Mouse (Mus musculus) limb, embryonic 14.5 days (tissue): Measurements from ENCODE around the gene Pdss2. TPM values are rescaled to one million over a fixed set of nuclear protein-coding genes. Genes with fewer than 3 reads are reported as not detected.

Experiments
- ATAC-seq: fragments of 200-750 bp; cut with Nextera tagmentation; 2 replicates; pipeline ENCODE4 v1.8.0; 2017; ENCODE audit warnings: low read depth, moderate number of reproducible peaks, moderate TSS enrichment; ENCODE audit not compliant: low FRiP score
- DNase-seq: peaks from one replicate; pipeline ENCODE4 v3.0.0-alpha.2; 2015; ENCODE audit warnings: low spot score
- H3K27ac ChIP-seq: fragments of 300-500 bp; sonication (generic); replicated peaks from 2 replicates; pipeline ENCODE4 v1.5.1; 2014; ENCODE audit warnings: low read depth, mild to moderate bottlenecking, low read length, moderate library complexity, mixed read lengths
- H3K27me3 ChIP-seq: fragments of 300-500 bp; sonication (generic); 2 replicates; pipeline ENCODE4 v1.6.1; 2014; ENCODE audit warnings: low read length, mixed read lengths; ENCODE audit not compliant: control insufficient read depth, insufficient read depth
- H3K36me3 ChIP-seq: fragments of 300-500 bp; sonication (generic); 2 replicates; pipeline ENCODE4 v1.6.1; 2014; ENCODE audit warnings: mild to moderate bottlenecking, low read length, moderate library complexity, mixed read lengths; ENCODE audit not compliant: control insufficient read depth, insufficient read depth
- H3K4me1 ChIP-seq: fragments of 300-500 bp; sonication (generic); 2 replicates; pipeline ENCODE4 v1.6.1; 2014; ENCODE audit warnings: antibody characterized with exemption, low read length, mixed read lengths; ENCODE audit not compliant: control insufficient read depth, insufficient read depth
- H3K4me2 ChIP-seq: fragments of 300-500 bp; sonication (generic); replicated peaks from 2 replicates; pipeline ENCODE4 v1.6.1; 2014; ENCODE audit warnings: low read depth, mild to moderate bottlenecking, low read length, moderate library complexity; ENCODE audit not compliant: severe bottlenecking
- H3K4me3 ChIP-seq: fragments of 300-500 bp; sonication (generic); replicated peaks from 2 replicates; pipeline ENCODE4 v1.5.1; 2014; ENCODE audit warnings: low read length
- H3K9ac ChIP-seq: fragments of 300-500 bp; sonication (generic); 2 replicates; pipeline ENCODE4 v1.6.1; 2014; ENCODE audit warnings: mild to moderate bottlenecking, low read depth, low read length, moderate library complexity; ENCODE audit not compliant: severe bottlenecking
- H3K9me3 ChIP-seq: fragments of 300-500 bp; sonication (generic); 2 replicates; pipeline ENCODE4 v1.6.1; 2016; ENCODE audit warnings: low read length; ENCODE audit not compliant: control insufficient read depth
- POLR2A ChIP-seq: fragments of 200-500 bp; IDR thresholded peaks from 2 replicates; pipeline ENCODE4 v1.8.0; 2012; ENCODE audit warnings: inconsistent platforms, mild to moderate bottlenecking, moderate library complexity, borderline replicate concordance; ENCODE audit not compliant: insufficient read depth, insufficient read length; ENCODE audit errors: extremely low read depth
- WGBS: fragments of 180-500 bp; shearing (Covaris S2); extraction: QIAGEN DNeasy Blood & Tissue Kit; methylation state at CpG from one replicate; pipeline ENCODE4 v1.1.7; 2014; 5-methylcytosine and 5-hydroxymethylcytosine counted together
- polyA plus RNA-seq, 2 experiments: library from polyadenylated mRNA; depleted of rRNA in 1 of 2; stranded (reverse) in 1 of 2; unstranded in 1 of 2; fragments of >200 nt; fragmentation: Nextera tagmentation in 1 of 2; extraction: Ambion mirVana in 1 of 2; gene quantifications; 2 replicates each; pipeline versions ENCODE4 v1.2.1 to v1.2.3; 2012 to 2014

Gene Pdss2
- polyA plus RNA-seq, 2 experiments: 8.8 to 10.1 TPM

DNA sequence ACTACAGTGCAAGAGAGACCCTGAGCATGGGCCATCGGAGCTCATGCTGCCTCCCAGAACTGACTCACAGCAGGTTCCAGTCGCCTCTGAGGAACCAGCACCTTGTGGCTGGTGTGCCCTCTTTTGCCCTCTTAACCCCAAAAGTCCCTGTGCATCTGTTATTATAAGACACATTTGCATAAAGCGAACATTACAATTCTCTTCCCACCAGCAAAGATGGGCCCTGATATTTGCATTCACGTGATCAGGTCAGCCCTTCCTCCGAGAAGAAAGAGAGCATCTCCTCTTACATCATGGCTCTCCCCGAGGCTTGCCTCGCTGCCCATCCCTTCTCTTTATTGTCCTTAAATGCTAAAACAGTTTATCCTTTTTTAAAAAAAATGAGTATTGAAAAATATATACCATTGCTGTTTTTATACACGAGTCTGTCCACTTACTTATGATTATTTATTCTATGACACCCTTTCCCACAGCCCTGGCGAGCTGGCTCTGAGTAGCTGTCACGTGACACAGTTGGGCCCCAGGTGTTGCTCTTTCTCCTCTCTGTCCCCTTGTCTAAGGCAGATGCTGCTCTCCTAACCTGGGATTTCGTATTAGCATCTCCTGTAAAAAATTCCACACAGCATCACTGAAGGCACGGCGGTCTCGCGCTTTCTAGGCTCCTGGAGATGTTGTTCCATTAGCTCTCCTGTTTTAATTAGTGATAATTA is 200.9 kb downstream of the Pdss2 start:
- no peak for TF ChIP-seq POLR2A
- Histone ChIP-seq H3K27ac (no peak overlapping the region), H3K4me3 (no peak overlapping the region), H3K4me2 (no peak overlapping the region), H3K9me3 (no peaks in the 10 kb centered on the region), H3K27me3 (no peaks in the 10 kb centered on the region), H3K4me1 (no peaks in the 10 kb centered on the region), H3K9ac (no peak overlapping the region), H3K36me3 (no peaks in the 10 kb centered on the region)
- no peak for DNase-seq
- WGBS: 80% methylated on average over 15 of the region's 15 CpGs
- ATAC-seq: no peak

DNA sequence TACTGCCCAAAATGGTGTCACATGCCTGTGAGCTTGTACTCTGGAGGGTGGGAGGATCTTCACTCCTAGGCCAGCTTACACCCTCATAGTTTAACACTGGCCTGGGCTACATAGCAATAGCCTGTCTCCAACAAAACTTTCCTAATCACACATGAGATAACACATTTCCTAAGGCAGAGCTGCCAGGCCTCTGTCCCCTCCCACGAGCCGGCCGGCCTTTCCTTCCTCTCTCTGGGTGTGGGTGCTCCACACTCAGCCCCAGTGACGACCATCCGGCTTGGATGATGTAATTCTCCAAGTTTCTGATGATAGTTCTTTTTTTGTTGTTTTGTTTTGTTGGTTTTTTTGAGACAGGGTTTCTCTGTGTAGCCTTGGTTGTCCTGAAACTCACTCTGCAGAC is 203.3 kb downstream of the Pdss2 start:
- H3K27me3 ChIP-seq: no peaks in the 10 kb centered on the region
- H3K4me2 ChIP-seq: no peak overlapping the region
- H3K9ac ChIP-seq: no peak overlapping the region
- 85% methylated on average over 5 of the region's 5 CpGs for WGBS
- ATAC-seq: no peak
- no peak for DNase-seq
- TF ChIP-seq POLR2A: no peak
- H3K36me3 ChIP-seq: no peaks in the 10 kb centered on the region
- no peaks in the 10 kb centered on the region for H3K9me3 ChIP-seq
- no peak overlapping the region for H3K4me3 ChIP-seq
- H3K4me1 ChIP-seq: no peaks in the 10 kb centered on the region
- H3K27ac ChIP-seq: no peak overlapping the region

GRCm38 (mm10) chr10:43430606-43431005 is 209.3 kb downstream of the Pdss2 start:
- no peak for TF ChIP-seq POLR2A
- H3K27ac ChIP-seq: no peak overlapping the region
- no peak for DNase-seq
- no peak overlapping the region for H3K9ac ChIP-seq
- H3K4me3 ChIP-seq: no peak overlapping the region
- no peak for ATAC-seq
- 96% methylated on average over 5 of the region's 5 CpGs for WGBS
- H3K4me2 ChIP-seq: no peak overlapping the region
- H3K9me3 ChIP-seq: no peaks in the 10 kb centered on the region
- no peaks in the 10 kb centered on the region for H3K4me1 ChIP-seq
- no peaks in the 10 kb centered on the region for H3K36me3 ChIP-seq
- no peaks in the 10 kb centered on the region for H3K27me3 ChIP-seq

DNA sequence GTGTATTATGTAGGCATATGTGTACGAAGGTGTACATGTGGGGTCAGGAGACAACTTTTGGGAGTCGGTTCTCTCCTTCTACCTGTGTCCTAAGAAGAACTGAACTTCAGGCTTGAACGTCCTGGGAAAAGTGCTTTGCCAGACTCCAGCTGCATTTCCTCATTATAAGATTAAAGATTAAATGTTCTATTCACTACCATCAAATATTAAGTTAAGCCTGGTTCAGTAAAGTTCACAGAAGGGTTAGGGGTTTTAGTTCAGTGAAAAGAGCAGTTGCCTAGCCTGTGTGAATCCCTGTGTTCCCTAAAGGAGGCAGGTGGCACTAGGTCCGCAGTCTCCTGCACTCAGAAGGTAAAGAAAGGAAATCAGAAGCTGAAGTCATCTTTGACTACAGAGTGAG is 213.0 kb downstream of the Pdss2 start:
- Histone ChIP-seq H3K27ac (no peak overlapping the region), H3K9me3 (no peaks in the 10 kb centered on the region), H3K36me3 (no peaks in the 10 kb centered on the region), H3K4me3 (no peak overlapping the region), H3K9ac (no peak overlapping the region), H3K4me1 (peaks cover 4% of the 10 kb centered on the region), H3K27me3 (no peaks in the 10 kb centered on the region), H3K4me2 (no peak overlapping the region)
- WGBS: 87% methylated on average over 4 of the region's 4 CpGs
- DNase-seq: no peak
- no peak for TF ChIP-seq POLR2A
- ATAC-seq: no peak

- H3K27ac ChIP-seq: no peak overlapping the region
- ATAC-seq: no peak
- H3K36me3 ChIP-seq: no peaks in the 10 kb centered on the region
- WGBS: 90% methylated on average over 3 of the region's 3 CpGs
- H3K9me3 ChIP-seq: no peaks in the 10 kb centered on the region
- no peak for TF ChIP-seq POLR2A
- H3K4me2 ChIP-seq: no peak overlapping the region
- no peaks in the 10 kb centered on the region for H3K27me3 ChIP-seq
- H3K4me3 ChIP-seq: no peak overlapping the region
- no peak overlapping the region for H3K9ac ChIP-seq
- H3K4me1 ChIP-seq: peaks cover 11% of the 10 kb centered on the region
- DNase-seq: no peak
These were observed 214.5 kb downstream of the Pdss2 start for GRCm38 (mm10) chr10:43435757-43436156.
